Mouse (Mus musculus) granulocyte monocyte progenitor cell, adult 5-6 weeks (primary cell): ENCODE data around the gene Colgalt2. TPM values are rescaled to one million over a fixed set of nuclear protein-coding genes. Genes with fewer than 3 reads are reported as not detected.
"Not testable (repeated sequence)": the region's sequence is repeated elsewhere in the genome, so short reads cannot be mapped to it uniquely, and the experiment has no call there.

Source experiments
- ATAC-seq: replicated peaks from 2 replicates; pipeline ENCODE4 v1.8.0; 2016; ENCODE audit warnings: mild to moderate bottlenecking, moderate TSS enrichment, inconsistent platforms; ENCODE audit not compliant: poor library complexity, severe bottlenecking
- total RNA-seq, 2 experiments: library from RNA; stranded (forward) in 1 of 2; stranded (reverse) in 1 of 2; fragments of 200-712, 200-1000 nt in 1 of 2; fragments of >200 nt in 1 of 2; fragmentation: Nextera tagmentation in 1 of 2; gene quantifications; 2 replicates each; pipeline ENCODE4 v1.2.3; 2014 to 2017

Gene Colgalt2
- total RNA-seq (2014; fragmentation: Nextera tagmentation) (not detected in 2 replicates), total RNA-seq (2017) (not detected in 2 replicates)

DNA sequence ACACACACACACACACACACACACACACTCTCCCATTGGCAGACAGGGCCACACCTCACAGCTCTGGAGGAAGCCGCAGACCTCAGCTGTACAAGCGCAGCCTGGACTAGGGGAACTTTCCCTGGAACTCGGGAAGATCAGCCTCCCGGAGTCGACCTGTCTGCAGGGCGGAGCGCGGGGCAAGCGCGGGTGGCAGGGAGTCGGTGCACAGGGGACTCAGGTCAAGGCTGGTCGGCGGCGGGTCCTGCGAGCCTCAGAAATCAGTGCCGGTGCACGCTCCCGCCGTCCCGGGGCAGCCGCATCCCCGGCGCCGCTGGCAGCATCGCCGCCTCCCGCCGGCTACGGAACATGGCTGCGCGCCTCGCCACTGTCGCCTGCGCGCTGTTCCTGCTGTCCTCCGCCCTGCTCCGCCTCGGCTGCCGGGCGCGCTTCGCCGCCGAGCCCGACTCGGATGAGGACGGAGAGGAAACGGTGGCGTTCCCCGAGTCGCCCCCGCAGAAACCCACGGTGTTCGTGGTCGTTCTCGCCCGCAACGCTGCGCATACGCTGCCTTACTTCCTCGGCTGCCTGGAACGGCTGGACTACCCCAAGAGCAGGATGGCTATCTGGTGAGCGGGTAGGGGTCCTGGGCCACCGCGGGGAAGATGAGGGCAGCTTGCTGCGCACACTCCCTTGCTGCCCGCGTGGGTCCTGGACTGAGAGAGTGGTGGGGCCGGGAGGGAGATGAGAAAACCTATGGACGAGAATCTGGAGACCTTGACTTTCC lies at the start of gene Colgalt2:
Gene Colgalt2, plus strand, starts transcription at position 41 of the 766 bp plus-strand sequence.
- ATAC-seq, result peak; percentile 82

GRCm38 (mm10) chr1:152356721-152357120 lies 42.9 kb upstream of the Colgalt2 start:
- no peak for ATAC-seq

DNA sequence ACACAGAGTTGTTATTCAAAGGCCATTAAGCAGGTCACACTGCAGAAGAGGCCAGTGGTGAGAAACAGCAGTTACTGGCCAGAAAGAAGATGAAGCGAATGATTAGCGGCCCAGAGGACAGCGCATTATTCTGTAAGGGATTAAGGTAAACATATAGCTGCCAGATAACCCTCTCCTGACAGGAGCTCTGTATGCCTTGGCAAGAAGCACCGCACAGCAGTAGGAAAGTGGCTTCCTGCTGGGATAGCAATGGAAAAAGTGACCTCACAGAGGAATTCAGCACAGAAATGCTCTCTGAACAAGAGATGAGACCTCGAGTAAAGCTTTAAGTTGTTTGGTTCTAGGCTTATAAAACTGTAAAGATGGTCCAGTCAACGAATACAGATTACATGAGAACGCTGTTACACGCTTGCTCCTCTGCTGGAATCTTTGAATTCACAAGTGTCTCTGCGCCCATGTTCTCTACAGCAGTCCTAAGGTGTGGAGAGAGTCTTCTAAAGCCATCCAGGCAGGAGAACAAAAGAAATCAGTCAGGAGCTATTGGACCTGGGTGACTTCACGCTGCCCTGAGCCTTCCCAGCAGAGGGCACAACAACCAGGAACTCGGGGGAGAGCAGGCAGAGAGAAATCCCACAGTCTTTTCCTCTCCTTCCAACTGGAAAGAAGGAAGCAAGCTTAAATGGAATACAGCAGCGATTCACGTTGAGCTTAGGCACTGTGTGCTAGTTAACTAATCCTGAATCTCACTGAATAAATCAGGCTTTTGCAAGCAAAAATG lies 31.1 kb upstream of the Colgalt2 start:
- ATAC-seq, result no peak

- ATAC-seq, result peak; percentile 35; the same call in 1 of the 2 replicates
These were observed 30.5 kb upstream of the Colgalt2 start for GRCm38 (mm10) chr1:152369139-152369538.

- no peak for ATAC-seq
These were observed 21.3 kb upstream of the Colgalt2 start for GRCm38 (mm10) chr1:152378311-152378710.

GRCm38 (mm10) chr1:152384589-152384988 lies 15.0 kb upstream of the Colgalt2 start:
- ATAC-seq, result no peak

DNA sequence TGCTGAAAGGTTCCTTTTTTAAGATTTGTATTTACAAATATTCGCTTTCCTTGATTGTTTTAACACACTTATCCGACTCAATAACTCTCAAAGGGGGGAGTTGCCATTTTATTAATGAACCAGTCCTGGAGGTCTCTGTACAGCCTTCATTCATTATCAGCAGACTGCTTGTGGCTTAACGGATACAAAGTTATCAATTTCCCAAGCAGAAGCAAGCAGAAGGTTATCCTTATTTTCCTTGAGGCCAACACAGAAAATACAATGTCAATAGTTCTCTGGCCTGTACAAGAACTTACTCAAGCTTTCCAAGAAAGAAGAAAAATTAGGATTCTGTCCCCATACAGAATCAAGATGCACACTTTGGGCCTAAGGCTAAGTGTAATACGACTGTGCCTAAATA lies 13.9 kb upstream of the Colgalt2 start:
- ATAC-seq, result not testable (repeated sequence)

- peak; percentile 100 for ATAC-seq
These were observed 13.3 kb upstream of the Colgalt2 start, which contains the start of gene Tsen15 for GRCm38 (mm10) chr1:152386188-152386835. Gene Tsen15 (minus strand): TSS chr1:152386688.

DNA sequence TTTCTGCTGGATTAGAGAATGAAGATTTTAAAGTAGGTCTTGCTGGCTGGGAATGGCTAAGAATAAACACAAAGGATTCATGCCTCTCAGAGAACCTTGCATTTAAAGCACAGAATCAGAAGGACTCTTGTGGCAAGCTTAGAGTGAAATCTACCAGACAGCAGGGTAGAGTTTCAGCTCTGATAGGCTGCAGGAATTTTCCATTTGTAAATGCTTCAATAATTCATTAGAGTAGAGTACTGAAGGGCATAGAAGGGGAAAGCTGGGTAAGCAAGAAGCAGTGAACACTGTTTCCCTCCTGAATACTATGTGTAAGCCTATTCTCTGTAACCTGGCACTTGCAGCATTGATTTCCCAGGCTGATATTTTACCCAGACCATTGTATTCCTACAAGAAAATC lies 10.4 kb upstream of the Colgalt2 start:
- ATAC-seq, result no peak

DNA sequence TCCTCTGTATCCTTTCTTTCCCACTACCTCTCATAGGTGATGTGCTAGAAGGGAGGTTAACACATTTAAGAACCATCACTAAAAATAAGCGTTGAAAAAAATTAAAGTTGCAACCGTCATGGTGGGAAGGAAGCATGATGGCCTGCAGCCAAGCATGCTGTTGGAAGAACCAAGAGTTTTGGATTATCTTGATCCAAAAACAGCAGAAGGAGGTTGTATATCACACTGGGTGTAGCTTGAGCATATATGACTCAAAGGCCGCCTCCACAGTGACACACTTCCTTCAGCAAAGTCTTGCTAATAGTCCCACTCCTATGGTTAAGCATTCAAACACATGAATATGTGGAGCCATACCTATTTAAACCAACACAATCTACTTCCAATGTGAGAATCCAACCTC lies 5.5 kb upstream of the Colgalt2 start:
- no peak for ATAC-seq

GRCm38 (mm10) chr1:152394956-152395515 lies 4.6 kb upstream of the Colgalt2 start:
- ATAC-seq, result no peak

DNA sequence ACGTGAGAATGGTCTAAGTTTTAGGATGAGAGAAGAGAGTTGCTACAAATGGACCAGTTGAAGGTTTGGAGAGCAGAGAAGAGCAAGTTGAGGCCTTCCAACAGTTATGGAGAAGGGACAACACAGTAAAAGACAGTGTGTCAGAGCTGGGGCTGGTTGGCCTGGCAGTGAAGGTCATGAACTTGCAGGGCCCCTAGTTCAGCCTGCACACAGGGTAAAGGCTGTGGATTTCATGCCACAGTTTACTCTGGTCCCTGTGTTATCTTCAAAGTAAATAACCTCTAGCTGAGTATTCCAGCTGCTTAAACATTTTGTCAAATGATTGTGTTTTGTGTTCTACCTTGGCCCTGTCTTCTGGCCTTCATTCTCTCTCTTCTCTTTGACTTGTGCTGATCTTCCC lies 922 bp upstream of the Colgalt2 start:
- ATAC-seq, result no peak

DNA sequence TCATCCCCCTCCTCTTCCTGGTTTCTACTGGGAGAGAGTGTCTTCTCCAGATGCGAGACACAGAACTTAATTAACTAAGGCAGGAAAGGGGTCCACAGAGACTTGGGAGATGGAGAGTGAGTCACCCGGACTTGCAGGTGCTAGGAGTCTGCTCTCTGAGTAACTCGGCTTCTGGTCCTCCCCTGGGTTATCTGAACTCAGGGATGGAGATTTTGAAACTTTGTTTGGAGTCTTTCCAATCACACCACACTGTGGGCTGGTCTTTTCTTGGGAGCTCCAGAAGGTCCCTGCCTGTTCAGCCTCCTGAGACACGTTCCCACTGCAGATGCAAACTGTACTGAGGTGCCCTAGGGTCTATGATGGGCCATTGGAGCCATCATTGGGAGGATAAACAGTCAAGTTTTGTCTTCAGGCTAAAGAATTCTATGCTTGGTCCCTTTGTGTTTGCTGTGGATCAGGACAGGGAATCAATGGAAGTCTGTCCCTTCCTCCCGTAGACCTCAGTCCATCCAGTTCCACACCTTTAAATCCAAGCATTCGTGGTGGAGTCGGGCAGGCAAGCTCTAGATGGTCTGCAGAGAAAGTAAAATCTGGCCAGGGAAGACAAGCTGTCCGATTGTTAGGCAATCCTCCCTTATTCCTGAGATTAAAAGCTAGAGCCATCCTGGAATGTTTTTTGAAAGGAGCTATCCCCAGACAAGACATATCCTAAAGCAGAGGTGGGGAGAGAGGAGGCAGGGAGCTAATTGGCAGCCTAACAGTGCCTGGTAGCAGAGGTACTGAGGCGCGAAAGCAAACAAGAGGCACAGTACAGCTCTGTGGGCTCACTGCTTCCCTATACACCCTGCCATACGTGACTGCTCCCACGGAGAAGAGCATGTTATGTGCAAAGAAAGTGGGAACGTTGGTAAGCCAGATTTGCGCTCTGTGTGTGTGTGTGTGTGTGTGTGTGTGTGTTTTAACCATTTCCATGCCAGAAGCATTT lies 1.2 kb downstream of the Colgalt2 start:
- ATAC-seq, result no peak

DNA sequence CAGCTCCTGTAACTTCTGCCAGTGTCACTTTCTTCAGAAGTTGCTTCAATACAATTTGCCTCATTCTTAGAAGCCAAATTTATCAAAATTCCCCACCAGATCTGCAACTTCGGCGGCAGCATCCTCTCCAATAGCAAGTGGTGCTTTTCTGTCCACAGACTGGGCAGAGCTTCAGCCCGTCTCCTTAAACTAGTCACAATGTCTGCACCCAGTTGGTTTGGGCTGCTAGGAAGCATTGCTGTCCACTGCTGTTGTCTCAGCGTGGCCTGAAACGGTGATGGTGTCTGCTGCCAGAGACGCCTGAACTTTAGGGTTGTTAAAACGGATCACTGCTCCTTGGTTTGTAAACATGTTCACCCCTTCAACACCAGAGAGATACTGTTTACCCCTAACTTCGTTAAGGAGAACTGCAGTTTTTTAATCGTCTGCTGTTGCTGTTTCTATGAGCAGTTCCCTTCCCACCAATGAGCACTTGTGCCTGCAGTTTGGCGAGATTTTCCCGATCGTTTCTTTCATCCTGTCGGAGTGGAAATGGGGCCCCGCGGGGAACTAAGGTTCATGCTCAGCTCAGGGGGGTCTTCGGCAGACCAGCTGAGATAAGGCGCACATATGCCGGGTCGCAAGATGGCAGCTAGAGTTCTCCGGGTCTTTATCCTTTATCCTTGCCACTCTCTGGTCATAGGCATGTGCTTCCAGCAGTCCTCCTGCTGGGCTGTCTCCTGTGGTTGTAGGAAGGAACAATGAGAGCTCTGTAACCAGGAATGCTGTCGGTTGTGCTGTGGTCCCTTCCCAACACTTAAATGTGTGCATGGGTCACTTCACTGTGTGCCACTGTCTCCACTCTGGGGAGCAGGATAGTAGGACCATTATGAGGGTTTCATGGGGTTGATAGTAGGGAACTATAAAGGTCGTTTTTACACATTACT lies 7.7 kb downstream of the Colgalt2 start:
- no peak for ATAC-seq

DNA sequence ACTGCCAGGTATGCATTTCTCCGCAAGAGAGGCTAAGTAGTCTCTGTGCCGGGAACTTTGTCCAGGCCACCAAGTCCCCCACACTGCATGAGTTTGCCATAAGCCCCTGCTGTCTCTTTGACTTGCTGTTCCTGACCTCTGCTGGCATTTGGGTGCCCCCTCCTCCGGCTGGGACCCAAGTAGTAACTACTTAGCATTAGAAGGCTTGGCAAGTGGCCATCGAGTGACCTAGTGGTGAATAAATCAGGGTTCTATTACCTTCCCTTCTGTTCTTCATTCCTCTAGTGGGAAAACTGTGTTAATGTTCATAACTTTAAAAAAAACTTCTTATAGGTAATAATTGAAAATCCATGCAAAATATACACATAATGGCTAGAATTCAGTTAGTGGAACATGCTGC lies 9.7 kb downstream of the Colgalt2 start:
- ATAC-seq, result no peak

DNA sequence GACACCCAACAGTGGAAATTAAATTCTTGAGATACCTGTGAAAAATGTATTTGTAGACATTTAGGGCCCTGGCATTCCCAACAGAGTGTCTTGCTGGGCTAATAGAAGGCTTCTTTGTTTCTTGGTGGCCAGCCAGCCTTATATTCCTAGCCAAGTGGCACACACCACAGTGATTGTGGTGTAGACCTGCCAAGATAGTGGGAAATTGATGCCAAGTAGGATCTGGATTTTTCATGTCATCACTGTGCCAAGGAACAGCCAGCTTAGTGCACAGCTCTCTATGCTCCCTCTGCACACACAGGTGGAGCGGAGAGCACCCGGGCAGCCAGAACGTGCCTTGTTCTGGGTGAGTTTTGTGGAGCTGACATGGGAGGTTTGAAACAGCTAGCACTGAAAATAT lies 11.0 kb downstream of the Colgalt2 start:
- no peak for ATAC-seq

DNA sequence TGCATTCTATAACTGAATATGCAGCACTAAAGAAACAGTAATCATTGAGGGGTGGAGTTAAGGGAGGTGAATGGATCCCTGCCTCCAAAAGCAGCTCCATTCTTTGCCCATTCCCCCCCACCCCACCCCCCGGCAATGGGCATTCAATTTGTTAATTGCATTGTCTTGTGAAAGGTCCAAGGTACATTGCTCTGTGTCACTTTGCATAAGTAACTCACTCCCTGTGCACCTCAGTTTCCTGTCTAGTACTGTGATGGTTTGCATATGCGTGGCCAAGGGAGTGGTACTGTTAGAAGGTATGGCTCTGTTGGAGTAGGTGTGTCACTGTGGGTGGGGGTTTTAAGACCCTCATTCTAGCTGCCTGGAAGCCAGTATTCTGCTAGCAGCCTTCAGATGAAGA lies 13.5 kb downstream of the Colgalt2 start:
- no peak for ATAC-seq

- no peak for ATAC-seq
These were observed 14.3 kb downstream of the Colgalt2 start for GRCm38 (mm10) chr1:152413961-152414360.
